Mouse (Mus musculus) lung, postnatal 0 days (tissue): ENCODE data around the gene Intu. TPM values are rescaled to one million over a fixed set of nuclear protein-coding genes. Genes with fewer than 3 reads are reported as not detected.

Source experiments
- ATAC-seq: fragments of 200-750 bp; cut with Nextera tagmentation; 2 replicates; pipeline ENCODE4 v1.8.0; 2017; ENCODE audit warnings: moderate library complexity
- DNase-seq: peaks from one replicate; pipeline ENCODE4 v3.0.0-alpha.2; 2016; ENCODE audit warnings: low spot score
- H3K27ac ChIP-seq: fragments of 300-500 bp; sonication (generic); 2 replicates; pipeline ENCODE4 v1.5.1; 2014; ENCODE audit warnings: antibody characterized with exemption, mild to moderate bottlenecking, low read length, mixed read lengths
- H3K27me3 ChIP-seq: fragments of 300-500 bp; sonication (generic); replicated peaks from 2 replicates; pipeline ENCODE4 v1.6.1; 2014; ENCODE audit warnings: low read length, mixed read lengths; ENCODE audit not compliant: insufficient read depth
- H3K36me3 ChIP-seq: fragments of 300-500 bp; sonication (generic); 2 replicates; pipeline ENCODE4 v1.6.1; 2014; ENCODE audit warnings: low read length, mixed read lengths; ENCODE audit not compliant: insufficient read depth
- H3K4me1 ChIP-seq: fragments of 300-500 bp; sonication (generic); 2 replicates; pipeline ENCODE4 v1.6.1; 2014; ENCODE audit warnings: antibody characterized with exemption, low read depth, low read length, mixed read lengths; ENCODE audit not compliant: insufficient read depth
- H3K4me2 ChIP-seq: fragments of 300-500 bp; sonication (generic); replicated peaks from 2 replicates; pipeline ENCODE4 v1.6.1; 2014; ENCODE audit warnings: low read depth, mild to moderate bottlenecking, low read length, moderate library complexity, mixed read lengths
- H3K4me3 ChIP-seq: fragments of 300-500 bp; sonication (generic); 2 replicates; pipeline ENCODE4 v1.5.1; 2014; ENCODE audit warnings: low read depth, low read length
- H3K9ac ChIP-seq: fragments of 300-500 bp; sonication (generic); replicated peaks from 2 replicates; pipeline ENCODE4 v1.6.1; 2014; ENCODE audit warnings: low read depth, mild to moderate bottlenecking
- H3K9me3 ChIP-seq: fragments of 300-500 bp; sonication (generic); 2 replicates; pipeline ENCODE4 v1.6.1; 2016; ENCODE audit warnings: low read length, mixed read lengths
- CTCF ChIP-seq: IDR thresholded peaks from 2 replicates; pipeline ENCODE4 v1.5.1; 2016; ENCODE audit warnings: antibody characterized with exemption, mild to moderate bottlenecking
- EP300 ChIP-seq: IDR thresholded peaks from 2 replicates; pipeline ENCODE4 v1.6.1; 2016; ENCODE audit warnings: antibody characterized with exemption, mild to moderate bottlenecking, control low read depth
- WGBS: fragments of 180-500 bp; shearing (Covaris S2); extraction: QIAGEN DNeasy Blood & Tissue Kit; methylation state at CpG from one replicate; pipeline ENCODE4 v1.1.7; 2014; 5-methylcytosine and 5-hydroxymethylcytosine counted together
- polyA plus RNA-seq: library from polyadenylated mRNA; unstranded; fragments of >200 nt; fragmentation: Nextera tagmentation; extraction: Ambion mirVana; gene quantifications from 2 replicates; pipeline ENCODE4 v1.2.1, GENCODE M21; 2015

Intu gene
- polyA plus RNA-seq, 1 experiment from 2014 or later: 1.1 TPM

- H3K27ac ChIP-seq: no peak overlapping the region
- 62% methylated on average over 4 of the region's 4 CpGs for WGBS
- ATAC-seq: no peak
- no peaks in the 10 kb centered on the region for H3K9me3 ChIP-seq
- DNase-seq: no peak
- H3K4me2 ChIP-seq: no peak overlapping the region
- H3K36me3 ChIP-seq: no peaks in the 10 kb centered on the region
- H3K4me1 ChIP-seq: peaks cover 3% of the 10 kb centered on the region; the same call in 1 of the 2 replicates
- H3K27me3 ChIP-seq: 0 out of 2 replicates have a peak, but pooled peaks cover 3% of the 10 kb centered on the region
- H3K9ac ChIP-seq: no peak overlapping the region
- no peak overlapping the region for H3K4me3 ChIP-seq
- TF ChIP-seq CTCF (no peak), EP300 (no peak)
These were observed 3.1 kb downstream of the Intu start for GRCm38 (mm10) chr3:40534141-40534540.

GRCm38 (mm10) chr3:40540567-40541554 is 9.8 kb downstream of the Intu start:
- H3K9ac ChIP-seq: peak overlapping the region; percentile 56
- ATAC-seq (peak; percentile 98), DNase-seq (peak; percentile 92)
- H3K27ac ChIP-seq: no peak overlapping the region; the same call in 1 of the 2 replicates
- 4% methylated on average over 39 of the region's 45 CpGs for WGBS
- no peaks in the 10 kb centered on the region for H3K4me1 ChIP-seq
- H3K9me3 ChIP-seq: no peaks in the 10 kb centered on the region
- H3K4me2 ChIP-seq: peak overlapping the region; percentile 73
- peak overlapping the region; percentile 75 for H3K4me3 ChIP-seq
- TF ChIP-seq CTCF: peak; percentile 28; the same call in 1 of the 2 replicates
- no peak for TF ChIP-seq EP300
- H3K27me3 ChIP-seq: no peaks in the 10 kb centered on the region
- H3K36me3 ChIP-seq: no peaks in the 10 kb centered on the region

- H3K27me3 ChIP-seq: no peaks in the 10 kb centered on the region
These were observed 15.5 kb downstream of the Intu start for GRCm38 (mm10) chr3:40546621-40547020.

GRCm38 (mm10) chr3:40652941-40653352 is 121.9 kb downstream of the Intu start:
- TF ChIP-seq CTCF (no peak), EP300 (no peak)
- Histone ChIP-seq H3K27ac (no peak overlapping the region), H3K36me3 (no peaks in the 10 kb centered on the region), H3K27me3 (no peaks in the 10 kb centered on the region), H3K4me3 (no peak overlapping the region), H3K9me3 (no peaks in the 10 kb centered on the region), H3K9ac (no peak overlapping the region), H3K4me2 (no peak overlapping the region), H3K4me1 (no peaks in the 10 kb centered on the region)
- no peak for ATAC-seq
- WGBS: 59% methylated on average over 10 of the region's 10 CpGs
- no peak for DNase-seq

More at GRCm38 (mm10) chr3:40546621-40547020, 15.5 kb downstream of the Intu start:
- Histone ChIP-seq H3K4me2 (no peak overlapping the region), H3K9ac (no peak overlapping the region), H3K4me3 (no peak overlapping the region), H3K4me1 (no peaks in the 10 kb centered on the region), H3K27ac (no peak overlapping the region), H3K9me3 (no peaks in the 10 kb centered on the region), H3K36me3 (no peaks in the 10 kb centered on the region)
- ATAC-seq (no peak), DNase-seq (no peak)
- 79% methylated on average over 3 of the region's 4 CpGs for WGBS
- TF ChIP-seq CTCF: no peak
- TF ChIP-seq EP300: no peak

GRCm38 (mm10) chr3:40653582-40653981 is 122.5 kb downstream of the Intu start:
- Histone ChIP-seq H3K27me3 (no peaks in the 10 kb centered on the region), H3K4me3 (no peak overlapping the region), H3K27ac (no peak overlapping the region), H3K9me3 (no peaks in the 10 kb centered on the region), H3K9ac (no peak overlapping the region), H3K36me3 (no peaks in the 10 kb centered on the region), H3K4me1 (no peaks in the 10 kb centered on the region), H3K4me2 (no peak overlapping the region)
- WGBS: 91% methylated on average over 16 of the region's 16 CpGs
- ATAC-seq (no peak), DNase-seq (no peak)
- TF ChIP-seq EP300: no peak

- no peak overlapping the region for H3K9ac ChIP-seq
- peak; percentile 9 for DNase-seq
- no peaks in the 10 kb centered on the region for H3K9me3 ChIP-seq
- no peaks in the 10 kb centered on the region for H3K4me1 ChIP-seq
- TF ChIP-seq EP300 (no peak), CTCF (no peak)
- no peaks in the 10 kb centered on the region for H3K27me3 ChIP-seq
- WGBS: 60% methylated on average over 11 of the region's 11 CpGs
- no peak for ATAC-seq
- no peaks in the 10 kb centered on the region for H3K36me3 ChIP-seq
- H3K4me2 ChIP-seq: no peak overlapping the region
- H3K27ac ChIP-seq: no peak overlapping the region
- H3K4me3 ChIP-seq: no peak overlapping the region
These were observed 122.9 kb downstream of the Intu start for GRCm38 (mm10) chr3:40654028-40654427.
